Mouse (Mus musculus) hindbrain, embryonic 10.5 days (tissue): Measurements from ENCODE around the gene Abhd5. TPM values are rescaled to one million over a fixed set of nuclear protein-coding genes. Genes with fewer than 3 reads are reported as not detected.
"Not testable (repeated sequence)": the region's sequence is repeated elsewhere in the genome, so short reads cannot be mapped to it uniquely, and the experiment has no call there.

Experiments
- DNase-seq: peaks from one replicate; pipeline ENCODE4 v3.0.0-alpha.2; 2017; ENCODE audit warnings: low spot score
- H3K27ac ChIP-seq: fragments of 300-500 bp; sonication (generic); 2 replicates; pipeline ENCODE4 v1.5.1; 2016; ENCODE audit warnings: mild to moderate bottlenecking, moderate library complexity
- H3K27me3 ChIP-seq: fragments of 300-500 bp; sonication (generic); 2 replicates; pipeline ENCODE4 v1.6.1; 2016; ENCODE audit warnings: mild to moderate bottlenecking; ENCODE audit not compliant: poor library complexity, insufficient read depth, severe bottlenecking
- H3K36me3 ChIP-seq: fragments of 300-500 bp; sonication (generic); 2 replicates; pipeline ENCODE4 v1.6.1; 2016; ENCODE audit warnings: mild to moderate bottlenecking, moderate library complexity
- H3K4me1 ChIP-seq: fragments of 300-500 bp; sonication (generic); replicated peaks from 2 replicates; pipeline ENCODE4 v1.6.1; 2016; ENCODE audit warnings: mild to moderate bottlenecking
- H3K4me3 ChIP-seq: fragments of 300-500 bp; sonication (generic); 2 replicates; pipeline ENCODE4 v1.5.1; 2016; ENCODE audit warnings: mild to moderate bottlenecking, moderate library complexity
- H3K9me3 ChIP-seq: fragments of 300-500 bp; sonication (generic); 2 replicates; pipeline ENCODE4 v1.6.1; 2016; ENCODE audit warnings: mild to moderate bottlenecking, moderate library complexity
- WGBS: fragments of 180-500 bp; shearing (Covaris S2); methylation state at CpG from one replicate; pipeline ENCODE4 v1.1.7; 2016; 5-methylcytosine and 5-hydroxymethylcytosine counted together
- polyA plus RNA-seq: library from polyadenylated mRNA; unstranded; fragments of >200 nt; fragmentation: Nextera tagmentation; extraction: Ambion mirVana; gene quantifications from 2 replicates; pipeline ENCODE4 v1.2.1, GENCODE M21; 2016

Gene Abhd5
- polyA plus RNA-seq, result 16.0 and 19.2 TPM in 2 replicates

DNA sequence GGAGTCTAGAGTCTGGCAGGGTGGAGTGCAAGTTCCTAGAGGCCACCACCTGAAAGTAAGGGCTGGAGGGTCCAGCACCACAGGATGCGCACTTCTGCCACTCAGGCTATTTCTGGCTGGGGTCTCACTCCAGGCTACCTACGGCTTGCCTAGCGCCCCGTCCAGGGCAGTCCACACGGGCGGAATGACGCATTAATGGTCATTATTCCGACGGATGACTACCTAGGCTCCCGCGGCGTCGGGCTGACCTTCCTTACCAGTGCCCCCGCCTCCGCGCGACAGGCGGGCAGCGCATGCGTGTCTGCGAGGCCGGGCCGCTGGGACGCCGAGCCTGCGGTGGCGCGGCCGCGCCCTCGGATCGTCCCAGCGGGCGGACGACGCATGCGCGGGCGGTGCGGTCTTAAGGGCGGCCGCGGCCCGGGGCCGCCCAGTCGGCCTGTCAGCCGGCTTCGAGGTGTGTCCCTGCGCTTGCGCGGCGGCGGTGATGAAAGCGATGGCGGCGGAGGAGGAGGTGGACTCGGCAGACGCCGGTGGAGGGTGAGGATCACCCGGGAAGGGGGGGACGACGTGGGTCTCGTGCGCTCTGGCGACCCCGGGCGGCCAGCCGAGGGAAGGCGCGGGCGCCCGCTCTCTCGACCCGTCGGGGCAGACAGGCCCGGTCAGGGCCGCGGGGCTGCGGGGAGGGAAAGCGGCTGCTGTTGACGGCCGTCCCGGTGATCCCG lies at the start of gene Abhd5:
Gene Abhd5, plus strand, starts transcription at position 306 of the 722 bp plus-strand sequence.
- peak; percentile 92 for DNase-seq
- WGBS, result under 1% methylated on average over 84 of the region's 84 CpGs
- Histone ChIP-seq H3K4me1 (peaks cover 11% of the 10 kb centered on the region; the same call in 1 of the 2 replicates), H3K4me3 (peak within 1 kb of the TSS; percentile 72), H3K9me3 (no peaks in the 10 kb centered on the region), H3K27me3 (peaks cover 4% of the 10 kb centered on the region; the same call in 1 of the 2 replicates), H3K27ac (peak within 1 kb of the TSS; percentile 90), H3K36me3 (no peaks in the 10 kb centered on the region)

DNA sequence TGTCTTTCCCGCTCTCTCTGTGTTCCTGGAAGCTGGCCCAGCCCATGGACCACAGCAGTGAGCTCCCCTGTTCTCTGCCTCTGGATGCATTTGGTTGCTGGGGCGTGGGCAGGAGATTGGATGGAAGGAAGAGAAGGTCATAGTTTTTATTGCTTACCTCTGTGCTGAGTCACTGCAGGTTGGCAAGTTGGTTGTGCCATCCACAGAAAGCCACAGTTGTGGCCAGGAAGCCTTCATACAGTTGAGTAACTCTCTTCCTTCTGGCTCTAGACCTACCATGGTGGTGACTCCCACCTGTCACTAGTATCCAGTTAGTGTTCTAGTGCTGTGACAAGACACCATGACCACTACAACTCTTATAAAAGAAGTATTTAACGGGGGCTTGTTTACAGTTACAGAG lies 46.1 kb upstream of the Abhd5 start:
- Histone ChIP-seq H3K27ac (no peak overlapping the region), H3K36me3 (no peaks in the 10 kb centered on the region), H3K27me3 (no peaks in the 10 kb centered on the region), H3K9me3 (no peaks in the 10 kb centered on the region), H3K4me1 (peaks cover 7% of the 10 kb centered on the region), H3K4me3 (no peak overlapping the region)
- DNase-seq, result no peak
- 83% methylated on average over 3 of the region's 3 CpGs for WGBS

DNA sequence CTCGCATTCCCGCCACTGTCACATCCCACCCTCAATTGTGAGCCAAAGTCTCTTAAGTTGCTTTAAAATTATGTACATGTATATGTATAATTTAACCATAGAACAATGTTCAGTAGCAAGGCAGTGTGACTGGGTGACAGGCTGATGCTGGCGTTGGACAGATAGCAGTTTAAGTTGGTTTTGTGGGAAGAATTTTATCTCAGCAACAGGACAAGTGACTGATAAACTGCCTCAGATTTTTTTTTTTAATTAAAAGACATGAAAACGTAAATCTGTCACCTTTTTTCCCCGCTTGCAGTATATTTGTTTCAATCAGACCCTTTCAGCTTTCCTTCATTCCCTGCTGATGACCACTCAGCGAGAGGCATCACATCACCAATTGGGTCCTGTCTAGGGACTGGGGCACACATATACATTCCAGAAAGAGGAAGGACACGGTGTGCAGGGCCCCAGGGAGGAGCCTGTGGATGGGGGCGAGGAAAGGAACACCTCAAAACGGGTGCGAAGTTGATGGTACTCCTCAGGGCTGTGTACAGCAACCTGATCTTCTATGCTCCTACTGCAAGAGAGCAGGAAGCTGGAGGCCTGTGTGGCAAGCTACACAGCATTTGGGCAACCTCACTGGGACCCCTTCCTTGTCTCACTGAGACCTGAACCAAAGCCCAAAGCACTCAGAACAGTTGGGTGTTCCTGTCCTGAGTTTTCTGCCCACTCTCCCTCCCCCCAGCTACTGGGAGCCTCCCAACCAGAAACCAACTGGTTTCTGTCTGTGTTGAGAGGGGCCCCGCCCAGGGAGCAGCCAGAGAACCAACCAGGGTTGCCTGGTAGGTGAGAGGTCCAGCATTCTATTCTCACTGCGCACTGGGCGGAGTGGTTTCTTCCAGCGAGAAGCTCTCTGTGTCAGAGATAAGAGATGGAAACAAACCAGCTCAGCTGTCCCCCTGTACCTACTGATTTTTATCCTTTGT lies 42.1 kb upstream of the Abhd5 start:
- Histone ChIP-seq H3K9me3 (no peaks in the 10 kb centered on the region), H3K4me1 (peaks cover 14% of the 10 kb centered on the region), H3K27me3 (no peaks in the 10 kb centered on the region), H3K4me3 (no peak overlapping the region), H3K27ac (0 out of 2 replicates have a peak overlapping the region, but pooled peaks have one; percentile 23), H3K36me3 (no peaks in the 10 kb centered on the region)
- 75% methylated on average over 14 of the region's 14 CpGs for WGBS
- no peak for DNase-seq

DNA sequence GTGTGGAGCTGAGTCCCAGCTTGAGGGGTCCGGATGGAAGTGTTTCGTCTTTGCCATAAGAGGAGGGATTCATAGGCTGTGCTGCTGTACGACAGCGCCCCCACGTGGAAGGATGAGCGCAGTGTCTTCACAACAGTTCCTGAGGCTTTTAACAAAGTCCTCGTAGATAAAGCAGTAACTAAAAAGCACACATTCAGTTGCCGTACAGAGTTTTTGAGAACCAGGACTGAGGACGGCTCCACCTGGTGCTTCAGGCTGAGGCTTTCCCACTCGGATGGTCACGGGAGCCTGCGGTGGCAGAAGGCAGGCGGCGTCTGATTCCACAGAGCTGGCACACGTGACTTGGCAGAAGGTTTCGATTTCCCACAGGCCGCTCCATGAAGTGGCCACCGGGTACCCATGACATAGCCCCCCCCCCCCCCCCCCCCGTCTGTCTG lies 40.8 kb upstream of the Abhd5 start:
- no peaks in the 10 kb centered on the region for H3K36me3 ChIP-seq
- DNase-seq, result peak; percentile 88
- peak overlapping the region; percentile 54 for H3K4me3 ChIP-seq
- peak overlapping the region; percentile 89 for H3K27ac ChIP-seq
- H3K27me3 ChIP-seq, result no peaks in the 10 kb centered on the region
- 5% methylated on average over 19 of the region's 19 CpGs for WGBS
- H3K9me3 ChIP-seq, result no peaks in the 10 kb centered on the region
- H3K4me1 ChIP-seq, result peaks cover 18% of the 10 kb centered on the region

DNA sequence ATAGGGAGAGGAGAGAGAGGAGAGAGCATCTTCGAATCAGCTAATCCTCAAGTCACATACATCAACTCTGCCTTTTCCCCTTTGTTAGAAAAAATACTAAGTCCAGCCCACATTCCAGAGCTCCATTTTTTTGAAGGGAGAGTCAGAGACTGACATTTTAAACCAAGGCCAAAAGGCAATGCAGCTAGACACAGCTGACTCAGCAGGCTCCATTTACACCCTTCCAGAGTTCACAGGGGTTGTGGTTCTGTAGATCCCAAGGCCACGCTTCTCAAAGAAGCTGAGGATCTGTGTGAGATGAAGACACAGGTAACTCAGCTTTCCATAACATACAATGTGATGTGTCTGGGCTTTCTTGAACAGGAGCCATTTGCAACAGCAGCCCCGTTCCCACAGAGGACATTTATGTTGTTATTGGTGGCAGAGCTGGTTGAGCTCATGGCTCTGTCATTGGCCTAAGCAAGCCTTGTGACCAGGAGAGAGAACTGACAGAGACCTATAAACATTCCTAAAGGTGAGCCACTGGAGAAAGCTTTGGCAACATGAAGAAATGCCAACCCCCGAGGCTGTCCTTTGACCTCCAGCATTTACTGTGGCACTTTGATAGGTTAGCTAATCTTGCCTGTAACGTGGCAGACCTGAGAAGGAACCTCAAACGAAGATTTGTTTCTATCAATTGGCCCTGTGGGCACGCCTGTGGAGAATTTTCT lies 40.2 kb upstream of the Abhd5 start:
- peaks cover 20% of the 10 kb centered on the region for H3K4me1 ChIP-seq
- H3K9me3 ChIP-seq, result no peaks in the 10 kb centered on the region
- peak overlapping the region; percentile 54 for H3K4me3 ChIP-seq
- 78% methylated on average over 7 of the region's 7 CpGs for WGBS
- H3K27me3 ChIP-seq, result no peaks in the 10 kb centered on the region
- no peaks in the 10 kb centered on the region for H3K36me3 ChIP-seq
- peak overlapping the region; percentile 89 for H3K27ac ChIP-seq
- DNase-seq, result no peak

DNA sequence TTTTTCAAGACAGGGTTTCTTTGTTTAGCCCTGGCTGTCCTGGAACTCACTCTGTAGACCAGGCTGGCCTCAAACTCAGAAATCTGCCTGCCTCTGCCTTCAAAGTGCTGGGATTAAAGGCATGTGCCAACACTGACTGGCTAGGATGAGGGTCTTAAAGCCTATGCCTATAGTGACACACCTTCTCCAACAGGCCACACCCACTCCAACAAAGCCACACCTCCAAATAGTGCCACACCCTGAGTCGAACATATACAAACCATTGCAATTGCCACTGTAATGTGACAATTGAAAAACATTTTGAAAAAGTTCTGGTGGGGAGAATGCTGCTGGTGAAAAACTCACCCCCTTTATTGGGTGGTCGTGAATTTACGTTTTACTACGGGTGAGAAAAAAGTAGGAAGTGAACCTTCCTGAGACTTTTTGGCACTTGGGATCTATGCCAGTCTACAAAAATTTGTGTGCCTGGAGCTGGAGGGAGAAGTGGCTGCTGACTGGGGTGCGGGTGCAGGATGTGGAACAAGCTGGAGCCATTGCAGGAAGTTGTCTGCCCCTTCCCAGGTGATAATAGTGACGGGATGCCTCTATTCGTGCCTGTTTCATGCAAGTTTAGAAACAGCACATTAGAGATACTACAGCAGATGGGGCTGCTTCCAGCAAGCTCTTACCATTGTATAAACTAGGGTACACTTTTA lies 39.0 kb upstream of the Abhd5 start:
- Histone ChIP-seq H3K4me3 (no peak overlapping the region), H3K9me3 (no peaks in the 10 kb centered on the region), H3K36me3 (no peaks in the 10 kb centered on the region), H3K27me3 (no peaks in the 10 kb centered on the region), H3K27ac (no peak overlapping the region), H3K4me1 (peaks cover 20% of the 10 kb centered on the region)
- no peak for DNase-seq
- WGBS, result 93% methylated on average over 7 of the region's 7 CpGs

DNA sequence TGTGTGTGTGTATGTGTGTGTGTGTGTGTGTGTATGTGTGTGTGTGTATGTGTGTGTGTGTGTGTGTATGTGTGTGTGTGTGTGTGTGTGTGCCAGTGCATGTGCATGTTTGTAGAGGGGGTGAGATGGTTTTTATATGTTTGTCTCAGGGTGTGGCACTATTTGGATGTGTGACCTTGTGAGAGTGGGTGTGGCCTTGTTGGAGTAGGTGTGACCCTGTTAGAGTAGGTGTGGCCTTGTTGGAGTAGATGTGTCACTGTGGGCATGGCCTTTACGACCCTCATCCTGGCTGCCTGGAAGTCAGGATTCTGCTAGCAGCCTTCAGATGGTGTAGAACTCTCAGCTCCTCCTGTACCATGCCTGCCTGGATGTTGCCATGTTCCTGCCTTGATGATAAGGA lies 38.3 kb upstream of the Abhd5 start:
- H3K4me3 ChIP-seq, H3K27me3 ChIP-seq, H3K27ac ChIP-seq, DNase-seq, H3K9me3 ChIP-seq, H3K36me3 ChIP-seq: not testable (repeated sequence)
- 78% methylated on average over 1 of the region's 1 CpGs for WGBS
- H3K4me1 ChIP-seq, result peaks cover 20% of the 10 kb centered on the region

DNA sequence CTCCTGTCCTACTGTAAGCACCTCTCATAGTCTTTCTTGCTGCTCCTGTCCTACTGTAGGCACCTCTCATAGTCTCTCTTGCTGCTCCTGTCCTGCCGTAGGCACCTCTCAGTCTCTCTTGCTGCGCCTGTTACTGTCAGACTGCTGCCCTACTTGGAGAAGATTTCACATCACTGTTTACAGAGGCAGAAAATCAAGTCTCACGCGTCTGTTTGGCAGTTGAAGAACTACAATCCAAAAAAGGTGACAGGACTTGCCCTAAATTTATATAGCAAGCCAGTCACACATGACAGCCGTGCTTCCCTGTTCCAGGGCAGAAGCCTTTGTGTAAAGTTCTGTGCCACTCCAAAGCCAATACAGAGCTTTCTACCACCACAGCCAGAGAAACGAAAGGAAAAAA lies 37.0 kb upstream of the Abhd5 start:
- Histone ChIP-seq H3K4me1 (peaks cover 18% of the 10 kb centered on the region), H3K4me3 (no peak overlapping the region), H3K36me3 (no peaks in the 10 kb centered on the region), H3K27ac (no peak overlapping the region), H3K27me3 (no peaks in the 10 kb centered on the region), H3K9me3 (no peaks in the 10 kb centered on the region)
- DNase-seq, result no peak
- 90% methylated on average over 6 of the region's 6 CpGs for WGBS

DNA sequence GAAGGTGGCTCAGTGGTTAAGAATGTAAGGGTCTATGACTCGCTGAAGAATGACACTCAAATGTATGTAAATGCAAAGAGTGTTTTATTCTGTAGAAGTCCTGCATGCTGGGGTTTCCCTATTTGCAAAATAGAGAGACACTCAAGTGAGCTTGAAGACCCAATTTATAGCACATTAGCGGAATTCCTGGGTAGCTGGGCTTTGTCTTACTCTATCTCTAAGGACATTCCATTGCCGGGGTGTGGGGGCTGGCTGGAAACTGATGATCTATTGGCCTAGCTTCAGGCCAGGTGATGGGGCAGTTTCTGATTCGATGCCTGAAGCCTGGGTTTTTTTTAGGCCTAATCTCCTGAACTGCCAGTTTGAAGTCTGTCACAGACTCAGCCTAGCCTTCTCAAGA lies 36.5 kb upstream of the Abhd5 start:
- H3K27ac ChIP-seq, result no peak overlapping the region
- H3K4me1 ChIP-seq, result peaks cover 14% of the 10 kb centered on the region; the same call in 1 of the 2 replicates
- DNase-seq, result no peak
- no peaks in the 10 kb centered on the region for H3K9me3 ChIP-seq
- WGBS, result 68% methylated on average over 4 of the region's 4 CpGs
- H3K4me3 ChIP-seq, result no peak overlapping the region
- H3K27me3 ChIP-seq, result no peaks in the 10 kb centered on the region
- H3K36me3 ChIP-seq, result no peaks in the 10 kb centered on the region

DNA sequence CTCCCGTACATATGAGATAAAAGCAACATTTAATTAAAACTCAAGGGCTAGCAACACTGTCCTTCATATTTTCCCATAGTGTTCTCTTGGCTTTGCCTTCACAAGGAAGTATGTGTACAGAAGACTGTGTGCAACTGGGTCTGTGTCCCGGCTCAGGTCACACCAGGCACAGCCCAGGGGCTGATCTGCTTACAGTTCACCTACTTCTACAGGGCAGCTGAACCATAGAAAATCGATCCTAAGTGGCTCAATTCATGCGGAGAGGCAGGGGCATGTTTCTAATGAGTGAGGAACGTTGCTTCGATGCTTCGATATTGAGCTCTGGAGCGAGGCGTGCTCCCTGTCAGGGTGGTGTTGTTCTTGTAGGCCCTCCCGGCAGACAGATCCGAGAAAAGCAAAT lies 35.9 kb upstream of the Abhd5 start:
- WGBS, result 66% methylated on average over 11 of the region's 11 CpGs

DNA sequence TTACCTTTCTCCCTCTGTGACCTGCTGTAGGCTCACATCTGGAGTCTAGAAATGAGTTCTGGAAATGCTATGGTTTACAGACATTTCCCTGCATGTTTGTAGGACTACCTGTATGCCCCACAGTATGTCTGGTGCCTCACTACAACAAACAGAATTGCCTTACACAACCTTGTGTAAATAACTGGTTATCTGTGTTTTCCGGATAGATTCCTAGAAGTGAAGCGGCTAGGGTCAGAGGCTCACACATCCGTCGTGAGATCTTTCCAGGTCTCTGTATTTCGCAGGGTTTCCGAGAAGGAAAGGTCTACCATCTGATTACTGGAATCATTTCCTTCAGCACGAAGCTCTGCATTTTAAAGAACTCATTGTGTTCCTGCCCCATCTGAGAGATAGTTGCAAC lies 34.8 kb upstream of the Abhd5 start:
- Histone ChIP-seq H3K36me3 (no peaks in the 10 kb centered on the region), H3K4me1 (0 out of 2 replicates have a peak, but pooled peaks cover 6% of the 10 kb centered on the region), H3K9me3 (no peaks in the 10 kb centered on the region), H3K27ac (no peak overlapping the region), H3K27me3 (no peaks in the 10 kb centered on the region), H3K4me3 (no peak overlapping the region)
- WGBS, result 93% methylated on average over 7 of the region's 7 CpGs
- no peak for DNase-seq

More for the DNA sequence above, 35.9 kb upstream of the Abhd5 start:
- no peaks in the 10 kb centered on the region for H3K36me3 ChIP-seq
- no peaks in the 10 kb centered on the region for H3K9me3 ChIP-seq
- H3K27ac ChIP-seq, result no peak overlapping the region
- H3K4me1 ChIP-seq, result peaks cover 11% of the 10 kb centered on the region; the same call in 1 of the 2 replicates
- no peak for DNase-seq
- no peaks in the 10 kb centered on the region for H3K27me3 ChIP-seq
- H3K4me3 ChIP-seq, result no peak overlapping the region

DNA sequence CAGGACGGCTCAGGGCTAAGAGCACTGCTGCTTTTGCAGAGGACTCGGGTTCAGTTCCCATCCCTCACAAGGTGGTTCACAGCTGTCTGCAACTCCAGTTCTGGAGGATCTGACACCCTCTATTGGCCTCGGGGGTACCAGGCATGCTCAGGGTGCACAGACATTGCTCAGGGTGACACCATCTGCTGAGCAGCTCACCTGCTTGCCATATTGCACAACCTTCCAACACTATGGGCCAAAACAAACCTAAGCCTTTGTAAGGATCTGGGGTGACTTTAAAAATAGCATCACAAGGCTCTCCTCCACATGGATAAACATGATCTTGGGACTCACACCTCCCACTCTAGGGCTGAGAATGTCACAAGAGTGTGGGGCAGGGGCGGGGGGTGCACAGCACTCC lies 30.8 kb upstream of the Abhd5 start:
- Histone ChIP-seq H3K4me1 (0 out of 2 replicates have a peak, but pooled peaks cover 2% of the 10 kb centered on the region), H3K27ac (no peak overlapping the region), H3K27me3 (no peaks in the 10 kb centered on the region), H3K4me3 (no peak overlapping the region), H3K9me3 (no peaks in the 10 kb centered on the region), H3K36me3 (no peaks in the 10 kb centered on the region)
- WGBS, result 89% methylated on average over 4 of the region's 4 CpGs
- no peak for DNase-seq
